Mouse (Mus musculus): ENCODE results near the gene Trp53bp1.

The Trp53bp1 gene

DNA sequence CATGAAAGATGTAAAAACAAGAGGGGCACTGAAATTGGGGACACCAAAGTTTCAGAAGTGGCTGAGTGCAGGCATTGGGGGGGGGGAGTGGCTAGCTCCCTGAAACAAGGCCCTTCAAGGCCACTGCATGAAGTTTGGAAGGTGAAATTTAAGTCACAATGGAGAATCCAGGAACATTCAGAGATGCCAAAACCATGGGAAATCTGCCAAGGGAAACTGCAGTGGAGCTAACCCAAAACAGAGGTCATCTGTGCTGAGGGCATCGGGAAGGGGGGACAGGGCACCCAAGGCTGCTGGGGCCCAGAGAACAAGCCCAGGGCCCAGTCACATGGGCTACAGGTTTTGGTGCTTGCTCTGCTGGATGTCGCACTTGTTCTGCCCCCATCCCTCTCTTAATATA is 21.4 kb downstream of the Trp53bp1 start:
- DNase-seq (ENCODE audit: low spot score in 2 of 2): no peak

DNA sequence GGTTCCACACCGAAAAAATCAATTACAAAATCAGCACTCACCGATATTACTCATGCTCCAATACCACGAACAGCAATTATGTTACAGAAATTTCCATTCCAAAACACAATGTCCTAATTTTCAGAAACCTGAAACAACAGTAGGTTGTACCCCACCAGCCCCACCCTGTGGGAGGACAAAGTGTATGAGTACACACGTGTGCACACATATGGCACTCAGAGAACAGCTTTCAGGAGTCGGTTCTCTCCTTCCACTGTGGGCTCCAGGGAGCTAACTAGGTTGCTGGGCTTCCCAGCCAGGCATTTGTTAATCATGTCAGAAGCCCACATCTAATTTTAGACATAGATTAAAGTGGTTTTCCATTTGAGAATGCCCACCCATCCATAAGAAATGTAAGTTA is 27.1 kb downstream of the Trp53bp1 start:
- DNase-seq (ENCODE audit: low spot score in 2 of 2): no peak

DNA sequence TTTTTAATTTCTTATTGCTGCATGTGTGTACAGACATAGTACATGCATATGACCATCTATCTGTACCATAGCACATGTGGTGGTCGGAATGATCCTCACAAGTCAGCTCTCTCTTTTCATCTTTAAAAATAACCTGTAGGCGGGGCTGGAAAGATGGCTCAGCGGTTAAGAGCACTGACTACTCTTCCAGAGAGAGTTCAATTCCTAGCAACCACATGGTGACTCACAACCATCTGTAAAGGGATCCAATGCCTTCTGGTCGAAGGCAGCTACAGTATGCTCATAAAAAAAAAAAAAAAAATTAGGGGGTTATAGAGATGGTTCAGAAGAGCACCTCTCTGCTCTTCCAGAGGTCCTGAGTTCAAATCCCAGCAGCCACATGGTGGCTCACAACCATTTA is 31.8 kb downstream of the Trp53bp1 start:
- no peak for DNase-seq (ENCODE audit: low spot score in 2 of 2)

DNA sequence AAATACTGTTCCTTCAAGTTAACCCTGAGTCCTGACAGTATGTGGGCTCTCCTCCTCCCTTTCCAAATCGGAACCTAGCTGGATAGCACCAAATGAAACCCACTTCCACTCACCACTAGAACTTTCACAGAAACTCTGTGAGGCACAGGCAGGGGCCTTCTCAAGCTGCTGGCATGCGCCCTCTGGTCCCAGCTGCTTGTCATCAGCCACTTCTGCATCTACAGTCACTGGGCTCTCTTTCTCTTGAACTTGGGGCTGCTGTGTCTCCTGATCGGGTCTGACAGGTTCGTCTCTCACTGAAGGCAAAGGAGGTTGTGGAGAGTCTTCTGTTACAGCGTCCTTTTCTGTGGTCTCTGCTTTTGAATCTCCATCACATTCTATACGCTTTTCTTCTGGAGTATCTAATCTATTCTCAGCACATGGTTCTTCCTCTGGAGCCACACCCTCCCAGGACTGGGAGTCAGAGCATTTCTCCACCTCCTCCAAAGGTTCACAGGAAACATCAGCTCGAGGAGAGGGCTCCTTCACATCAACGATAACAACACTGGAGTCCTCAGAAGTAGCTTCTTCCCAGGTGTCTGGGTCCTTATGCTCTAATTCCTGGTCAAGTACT is 35.6 kb downstream of the Trp53bp1 start:
- DNase-seq (ENCODE audit: low spot score in 2 of 2): no peak

DNA sequence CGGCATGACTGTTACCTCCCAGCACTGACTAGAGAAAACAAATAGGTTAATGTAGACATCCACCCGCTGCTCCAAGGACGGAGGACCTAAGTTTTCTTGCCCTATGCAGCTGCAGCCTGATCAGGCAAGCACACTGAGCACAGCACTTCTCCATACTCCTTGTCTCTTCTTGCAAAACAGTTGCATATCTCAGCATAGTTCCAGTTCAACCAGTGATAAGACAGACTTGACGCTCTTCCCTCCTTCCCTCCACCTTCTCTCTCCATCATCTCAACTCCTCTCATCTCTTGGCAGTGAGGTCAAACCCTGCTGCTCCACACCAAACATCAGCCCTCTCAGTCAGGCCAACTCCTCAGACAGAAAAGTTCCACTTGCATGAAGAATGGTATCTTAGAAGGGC is 43.1 kb downstream of the Trp53bp1 start:
- no peak for DNase-seq (ENCODE audit: low spot score in 2 of 2)

DNA sequence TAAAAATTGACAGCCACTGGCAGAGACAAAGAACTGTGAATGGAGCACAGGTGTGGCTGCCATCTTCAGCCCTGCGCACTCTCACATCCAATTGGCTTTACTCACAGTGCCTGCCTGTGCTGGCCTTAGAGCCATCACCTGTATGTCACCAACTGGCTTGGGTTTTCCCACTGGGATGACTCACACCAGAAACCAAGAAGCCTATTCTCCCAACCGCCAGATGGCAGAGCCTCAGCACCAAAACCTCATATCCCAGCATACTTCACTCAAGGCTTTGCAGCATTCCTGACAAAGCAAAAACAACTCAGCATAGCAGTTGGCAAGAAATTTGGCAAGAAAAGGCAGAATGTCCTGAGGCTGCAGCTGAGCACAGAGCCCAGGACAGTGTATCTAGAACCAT is 48.2 kb downstream of the Trp53bp1 start:
- no peak for DNase-seq (ENCODE audit: low spot score in 2 of 2)

DNA sequence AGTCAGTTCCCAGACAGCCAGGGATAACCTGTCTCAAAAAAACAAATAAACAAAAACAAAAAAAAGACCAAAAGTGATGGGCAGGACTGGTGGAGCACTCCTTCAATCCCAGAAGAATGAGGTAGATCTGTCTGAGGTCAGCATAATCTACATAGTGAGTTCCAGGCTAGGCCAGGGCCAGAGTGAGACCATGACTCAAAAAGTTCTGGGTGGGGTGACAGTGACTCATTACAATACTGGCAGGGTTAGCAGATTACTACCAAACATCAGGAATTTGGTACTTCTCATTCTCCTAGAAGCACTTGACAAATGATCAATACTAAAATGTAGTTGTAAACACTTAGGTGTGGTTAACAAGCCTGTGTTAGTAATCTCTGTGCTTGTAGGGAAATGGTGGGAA is 51.2 kb downstream of the Trp53bp1 start:
- DNase-seq (ENCODE audit: low spot score in 2 of 2): no peak

DNA sequence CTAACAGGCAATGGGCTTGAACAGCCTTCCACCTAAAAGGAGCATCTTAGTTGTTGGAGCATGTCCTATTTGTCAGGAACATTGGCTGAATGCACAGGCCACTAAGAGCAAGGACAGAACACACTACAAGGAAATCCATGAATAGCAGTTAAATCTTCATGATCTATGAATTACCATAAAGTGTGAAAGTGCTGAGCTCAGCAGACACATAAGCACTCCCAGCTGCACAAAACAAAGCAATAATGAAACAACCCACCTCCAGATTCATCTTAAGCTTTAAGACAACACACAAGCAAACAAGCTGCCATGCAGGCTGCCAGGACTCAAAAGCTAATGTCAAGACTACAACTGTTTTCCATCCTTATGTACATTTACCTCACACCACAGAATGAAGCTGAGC is 52.0 kb downstream of the Trp53bp1 start:
- no peak for DNase-seq (ENCODE audit: low spot score in 2 of 2)

DNA sequence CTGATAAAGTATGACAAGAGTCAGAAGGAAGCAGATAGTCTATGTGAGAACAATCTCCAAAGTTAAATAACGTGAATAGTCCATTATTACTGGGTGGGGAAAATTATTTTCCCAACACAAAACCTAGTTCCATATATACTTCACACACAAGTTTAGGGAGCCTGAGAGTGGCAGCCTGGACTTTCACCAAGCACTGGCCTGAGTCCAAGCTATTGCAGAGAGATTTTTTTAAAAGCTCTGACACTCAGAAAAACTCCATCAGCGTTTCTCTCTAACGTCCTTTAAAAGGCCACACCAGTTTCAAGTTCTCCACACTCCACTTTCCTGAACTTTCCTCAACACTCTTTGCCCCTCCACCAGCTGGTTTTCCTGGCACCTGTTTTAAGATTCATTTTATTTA is 56.7 kb downstream of the Trp53bp1 start:
- no peak for DNase-seq (ENCODE audit: low spot score in 2 of 2)

DNA sequence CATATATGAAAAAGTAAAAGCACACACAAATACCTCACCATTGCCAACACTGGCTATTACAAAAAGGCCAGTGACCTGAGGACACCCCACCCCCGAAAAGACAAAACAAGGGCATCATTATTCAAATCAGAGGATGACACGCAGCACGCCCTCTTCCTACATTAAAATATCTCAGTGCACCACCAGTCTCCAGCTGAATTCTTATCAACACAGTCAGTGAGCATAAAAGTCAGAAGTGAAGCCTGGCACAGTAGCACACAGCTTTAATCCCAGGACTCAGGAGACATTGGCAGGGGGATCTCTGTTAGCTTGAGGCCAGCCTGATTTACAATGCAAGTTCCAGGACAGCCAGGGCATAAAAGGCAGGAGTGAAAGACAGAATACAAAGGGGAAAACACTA is 64.7 kb downstream of the Trp53bp1 start:
- DNase-seq (ENCODE audit: low spot score in 2 of 2): no peak

DNA sequence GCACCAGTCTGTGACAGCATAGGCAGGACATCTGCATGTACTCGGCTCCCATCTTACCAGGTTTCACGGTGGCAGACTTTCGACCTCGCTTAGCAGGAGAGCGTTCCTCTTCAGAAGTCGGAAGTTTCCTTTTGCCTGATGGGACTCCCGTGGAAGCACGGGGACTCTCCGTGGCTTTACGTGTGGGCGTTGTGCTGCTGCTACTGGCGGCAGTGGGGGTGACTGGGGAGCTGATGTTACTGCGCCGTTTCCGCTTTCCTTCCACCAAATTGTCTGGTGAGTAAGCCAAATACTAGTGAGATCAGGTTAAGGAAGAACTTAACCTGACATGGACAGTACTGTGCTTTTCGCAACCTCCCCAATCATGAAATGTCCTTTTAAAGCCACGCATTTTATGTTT is 66.9 kb downstream of the Trp53bp1 start:
- no peak for DNase-seq (ENCODE audit: low spot score in 2 of 2)

DNA sequence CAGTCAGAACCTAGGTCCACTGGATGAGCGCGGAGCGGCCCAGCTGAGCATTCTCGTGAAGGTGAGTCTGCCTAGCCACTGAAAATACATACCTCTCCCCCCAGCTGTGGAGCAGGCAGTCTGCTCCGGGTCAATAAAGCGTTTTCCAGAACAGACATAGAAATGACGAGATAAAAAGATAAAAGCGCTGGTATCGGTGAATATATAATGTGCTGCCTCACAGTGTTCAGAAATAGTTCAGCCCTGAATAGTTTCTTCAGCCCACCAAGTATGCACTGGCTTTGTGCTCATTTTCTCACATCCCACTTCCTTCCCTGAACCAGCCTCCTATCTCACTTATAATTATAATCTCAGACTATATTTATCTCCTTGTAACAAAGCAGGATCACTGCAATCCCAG is 75.7 kb downstream of the Trp53bp1 start:
- DNase-seq (ENCODE audit: low spot score in 2 of 2): no peak

DNA sequence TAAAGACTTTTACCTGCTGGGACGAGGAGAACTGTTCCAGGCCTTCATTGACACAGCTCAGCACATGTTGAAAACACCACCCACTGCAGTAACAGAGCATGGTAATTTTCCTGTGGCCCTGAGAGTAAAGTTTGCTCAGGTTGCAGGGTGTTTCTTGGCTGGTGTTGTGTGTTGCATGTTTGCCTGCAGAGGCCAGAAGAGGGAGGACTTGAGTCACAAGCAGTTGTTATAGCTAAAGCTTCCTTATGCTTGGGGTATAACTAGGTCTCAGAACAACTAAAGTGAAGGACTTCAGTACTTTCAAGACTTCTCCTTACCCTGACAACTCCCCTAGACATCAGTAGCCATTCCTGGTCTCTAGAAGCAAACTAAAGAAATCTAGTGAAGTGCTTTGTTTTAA is 82.7 kb downstream of the Trp53bp1 start:
- DNase-seq (ENCODE audit: low spot score in 2 of 2): no peak

DNA sequence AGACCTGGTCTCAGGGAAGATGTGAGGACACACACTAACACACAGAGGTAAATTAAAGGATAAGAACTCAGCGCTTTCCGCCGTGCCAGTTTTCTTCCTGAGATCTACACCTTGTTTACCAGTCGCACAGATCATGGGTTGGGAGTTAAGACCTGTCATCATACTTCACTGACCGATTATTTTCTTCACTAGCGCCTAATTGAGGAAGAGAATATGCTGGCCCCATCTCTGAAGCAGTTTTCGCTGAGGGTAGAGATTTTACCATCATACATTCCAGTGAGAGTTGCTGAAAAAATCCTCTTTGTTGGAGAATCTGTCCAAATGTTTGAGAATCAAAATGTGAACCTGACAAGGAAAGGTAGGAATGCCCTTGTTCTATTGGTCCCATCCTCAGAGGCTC is 87.1 kb downstream of the Trp53bp1 start:
- no peak for DNase-seq (ENCODE audit: low spot score in 2 of 2)

DNA sequence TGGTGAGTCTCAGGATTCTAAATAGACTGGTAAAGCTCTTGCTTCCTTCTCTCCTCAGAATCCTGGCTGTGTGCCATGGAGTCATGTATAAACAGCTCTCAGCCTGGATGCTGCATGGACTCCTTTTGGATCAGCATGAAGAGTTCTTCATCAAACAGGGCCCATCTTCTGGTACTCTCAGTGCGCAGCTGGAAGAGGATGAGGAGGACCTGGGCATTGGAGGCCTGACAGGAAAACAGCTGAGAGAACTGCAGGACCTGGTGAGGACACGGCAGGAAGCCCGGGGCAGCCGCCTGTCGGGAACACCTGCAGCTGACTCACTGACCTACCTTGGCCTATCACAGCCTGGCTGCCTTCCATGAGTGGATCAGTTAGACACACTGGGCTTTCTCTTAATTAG is 87.8 kb downstream of the Trp53bp1 start:
- no peak for DNase-seq (ENCODE audit: low spot score in 2 of 2)

DNA sequence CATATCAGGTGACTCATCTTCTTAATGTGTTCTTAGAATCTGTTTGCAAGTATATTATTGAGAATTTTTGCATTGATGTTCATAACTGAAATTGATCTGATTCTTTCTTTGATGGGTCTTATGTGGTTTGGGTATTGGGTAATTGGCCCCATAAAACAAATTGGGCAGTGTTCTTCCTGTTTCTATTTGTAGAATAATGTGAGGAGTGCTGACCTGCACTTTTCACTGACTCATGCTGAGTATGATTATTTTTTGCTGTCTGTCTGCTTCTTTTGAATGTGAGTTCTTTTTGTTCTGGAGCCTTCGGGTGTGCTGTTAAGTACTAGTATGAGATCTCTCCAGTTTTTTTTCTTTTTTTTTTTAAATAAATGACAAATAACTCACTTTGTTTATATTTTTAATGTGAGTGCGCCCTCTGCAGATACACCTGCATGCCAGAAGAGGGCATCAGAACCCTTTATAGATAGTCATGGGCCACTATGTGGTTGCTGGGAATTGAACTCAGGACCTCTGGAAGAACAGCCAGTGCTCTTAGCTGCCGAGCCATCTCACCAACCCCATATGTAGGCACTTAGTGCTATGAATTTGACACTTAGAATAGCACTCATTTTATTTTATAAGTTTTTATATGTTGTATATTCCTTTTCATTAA is 92.3 kb downstream of the Trp53bp1 start:
- no peak for DNase-seq (ENCODE audit: low spot score in 2 of 2)

DNA sequence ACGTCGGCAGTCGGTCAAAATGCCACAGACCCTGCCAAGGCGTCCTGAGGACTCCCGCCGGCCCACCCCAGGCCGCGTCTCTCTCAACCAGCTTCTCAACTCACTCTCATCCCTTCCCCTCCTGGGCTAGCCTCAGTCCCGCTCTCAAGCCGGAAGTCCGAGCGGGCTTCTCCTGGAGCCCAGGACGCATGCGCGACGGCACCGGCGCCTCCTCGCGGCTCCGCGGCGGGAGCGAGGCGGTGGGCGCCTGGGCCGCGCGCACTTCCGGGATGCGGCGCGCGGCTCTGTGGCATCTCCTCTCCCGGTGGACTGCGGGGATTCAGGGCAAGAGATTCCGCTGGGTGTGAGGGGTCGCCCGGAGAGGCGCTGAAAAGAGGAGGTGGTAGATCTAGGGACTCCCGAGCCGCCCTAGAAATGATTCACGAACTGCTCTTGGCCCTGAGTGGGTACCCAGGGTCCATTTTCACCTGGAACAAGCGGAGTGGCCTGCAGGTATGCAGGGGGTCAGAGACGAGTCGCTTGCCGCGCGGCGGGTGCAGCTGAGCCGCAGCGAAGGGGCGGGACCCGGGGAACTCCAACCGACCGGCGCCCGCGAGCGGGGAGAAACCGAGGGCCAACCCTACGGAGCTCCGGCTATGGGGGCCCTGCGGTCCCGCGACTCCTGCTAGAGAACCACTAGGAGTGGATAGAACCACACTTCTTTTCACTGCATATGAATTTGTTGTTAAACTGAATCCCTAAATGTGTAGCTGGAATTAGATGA is 100.0 kb downstream of the Trp53bp1 start, which contains the start of gene Zscan29:
Gene Zscan29 (minus strand): TSS at position 146 of the 763 bp plus-strand sequence.
- peak; percentile 76 to 86 for DNase-seq (ENCODE audit: low spot score in 2 of 2)

DNA sequence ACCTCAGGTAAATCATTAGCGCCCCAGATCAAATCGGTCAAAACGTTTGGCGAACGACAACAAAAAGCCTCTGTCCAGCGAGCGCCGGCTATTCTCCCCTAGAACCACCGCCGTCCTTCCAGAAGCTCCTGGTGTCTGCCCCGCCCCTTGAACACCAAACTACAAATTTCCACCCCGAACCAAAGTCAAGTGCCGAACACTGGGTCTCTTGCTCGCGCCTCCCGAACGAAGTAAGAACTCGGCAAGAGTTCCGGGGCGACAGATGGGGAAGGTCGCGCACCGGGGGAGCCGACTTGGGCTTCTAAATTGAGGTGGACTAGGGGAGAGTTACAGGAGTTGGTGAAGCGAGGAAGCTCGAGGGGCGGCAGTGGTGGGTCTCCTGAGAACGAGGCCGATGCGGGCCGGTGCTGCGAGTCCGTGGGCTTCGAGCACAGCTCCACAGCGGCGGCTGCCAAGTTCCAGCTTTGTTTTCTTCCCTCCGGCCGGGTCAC is 100.7 kb downstream of the Trp53bp1 start, which contains the start of gene Tubgcp4:
Gene Tubgcp4 (plus strand): TSS at position 174 of the 491 bp plus-strand sequence.
- no peak for DNase-seq (ENCODE audit: low spot score in 2 of 2)

DNA sequence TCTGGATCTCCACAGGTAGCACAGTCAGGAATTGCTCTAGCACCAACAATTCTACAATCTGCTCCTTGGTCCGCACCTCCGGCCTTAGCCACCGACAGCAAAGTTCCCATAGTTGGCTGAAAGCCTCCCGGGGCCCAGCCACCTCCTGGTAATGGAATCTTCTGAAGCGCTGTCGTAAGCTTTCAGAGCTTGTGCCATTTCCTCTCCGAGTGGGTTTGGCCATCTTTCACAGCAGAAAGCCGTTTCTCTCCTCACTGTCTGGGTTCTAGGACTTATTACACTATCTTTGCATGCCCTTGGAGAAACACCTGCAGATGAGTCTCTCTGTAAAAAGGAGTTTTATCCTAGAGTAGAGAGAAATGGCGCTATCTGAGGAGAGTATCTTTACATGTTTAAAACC is 101.3 kb downstream of the Trp53bp1 start:
- DNase-seq (ENCODE audit: low spot score in 2 of 2): peak in 1 of 2 experiments; percentile 8

DNA sequence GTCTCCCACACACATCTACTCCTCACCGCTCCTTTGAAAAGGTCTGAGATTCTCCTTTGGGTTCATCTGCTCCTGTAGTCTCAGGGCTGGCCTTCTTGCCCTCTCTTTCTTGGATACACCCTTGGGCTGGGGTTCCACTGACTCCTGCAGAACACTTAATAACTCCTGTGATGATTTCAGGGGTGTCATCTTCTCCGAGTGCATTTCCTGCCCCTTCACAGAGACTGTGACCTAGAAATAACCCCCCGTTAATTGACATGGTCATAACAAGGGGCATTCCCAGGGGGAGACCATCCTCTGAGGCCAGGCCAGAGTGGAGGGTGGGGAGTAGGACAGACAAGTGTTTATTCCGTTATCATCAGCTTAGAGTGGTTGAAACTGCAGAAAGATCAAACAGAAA is 102.0 kb downstream of the Trp53bp1 start:
- no peak for DNase-seq (ENCODE audit: low spot score in 2 of 2)

DNA sequence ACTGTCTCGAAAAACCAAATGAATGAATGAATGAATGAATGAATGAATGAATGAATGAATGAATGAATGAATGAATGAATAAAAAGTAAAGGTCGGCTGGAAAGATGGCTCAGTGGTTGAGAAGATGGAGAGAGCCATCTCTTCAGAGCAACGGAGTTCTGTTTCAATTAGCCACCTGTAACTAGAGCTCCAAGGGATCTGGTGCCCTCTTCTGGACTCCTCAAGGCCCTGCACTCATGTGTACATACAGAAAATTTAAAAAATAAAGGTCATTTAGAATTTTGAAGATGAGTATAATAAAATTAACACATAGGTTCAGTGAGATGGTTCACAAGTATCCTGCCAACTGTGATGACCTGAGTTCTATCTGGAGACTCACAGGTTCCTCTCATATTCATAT is 118.1 kb downstream of the Trp53bp1 start:
- no peak for DNase-seq (ENCODE audit: low spot score in 2 of 2)

DNA sequence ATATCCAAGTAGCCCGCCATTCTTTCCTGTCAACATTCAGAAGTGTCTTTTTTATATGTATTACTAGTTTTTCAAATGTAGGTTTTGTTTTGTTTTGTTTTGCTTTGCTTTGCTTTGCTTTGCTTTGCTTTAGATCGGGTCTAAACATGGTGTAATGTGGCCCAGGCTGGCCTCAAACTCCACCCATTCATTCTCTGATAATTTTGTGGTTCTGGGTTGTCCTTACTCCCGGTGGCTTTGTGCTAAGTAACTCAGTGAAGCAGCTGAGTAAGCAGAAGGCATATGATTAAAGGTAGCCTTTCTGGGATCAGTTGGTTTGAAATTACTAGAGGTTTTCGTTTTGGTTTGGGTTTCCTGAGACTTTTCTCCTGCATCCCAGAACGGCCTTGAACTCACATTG is 121.5 kb downstream of the Trp53bp1 start:
- no peak for DNase-seq (ENCODE audit: low spot score in 2 of 2)

Data from cerebellum, postnatal 4 days (tissue).